Mouse (Mus musculus) midbrain, embryonic 15.5 days (tissue): ENCODE results near the gene Sowahc. TPM values are rescaled to one million over a fixed set of nuclear protein-coding genes. Genes with fewer than 3 reads are reported as not detected.

Experiments used
- ATAC-seq: fragments of 200-750 bp; cut with Nextera tagmentation; replicated peaks from 2 replicates; pipeline ENCODE4 v1.8.0; 2017; ENCODE audit warnings: moderate TSS enrichment
- H3K27ac ChIP-seq: fragments of 300-500 bp; sonication (generic); 2 replicates; pipeline ENCODE4 v1.5.1; 2015; ENCODE audit warnings: mild to moderate bottlenecking, inconsistent platforms
- H3K27me3 ChIP-seq: fragments of 300-500 bp; sonication (generic); replicated peaks from 2 replicates; pipeline ENCODE4 v1.6.1; 2015; ENCODE audit warnings: inconsistent platforms
- H3K36me3 ChIP-seq: fragments of 300-500 bp; sonication (generic); replicated peaks from 2 replicates; pipeline ENCODE4 v1.6.1; 2015; ENCODE audit warnings: inconsistent platforms
- H3K4me1 ChIP-seq: fragments of 300-500 bp; sonication (generic); 2 replicates; pipeline ENCODE4 v1.6.1; 2015; ENCODE audit warnings: inconsistent platforms
- H3K4me2 ChIP-seq: fragments of 300-500 bp; sonication (generic); 2 replicates; pipeline ENCODE4 v1.6.1; 2015; ENCODE audit warnings: inconsistent platforms, mild to moderate bottlenecking, moderate library complexity
- H3K4me3 ChIP-seq: fragments of 300-500 bp; sonication (generic); 2 replicates; pipeline ENCODE4 v1.5.1; 2015; ENCODE audit warnings: mild to moderate bottlenecking, inconsistent platforms
- H3K9ac ChIP-seq: fragments of 300-500 bp; sonication (generic); 2 replicates; pipeline ENCODE4 v1.6.1; 2015; ENCODE audit warnings: mild to moderate bottlenecking, inconsistent platforms
- H3K9me3 ChIP-seq: fragments of 300-500 bp; sonication (generic); 2 replicates; pipeline ENCODE4 v1.6.1; 2016; ENCODE audit warnings: inconsistent platforms
- WGBS: fragments of 180-500 bp; shearing (Covaris S2); methylation state at CpG from one replicate; pipeline ENCODE4 v1.1.7; 2015; ENCODE audit warnings: mixed read lengths; 5-methylcytosine and 5-hydroxymethylcytosine counted together
- polyA plus RNA-seq: library from polyadenylated mRNA; unstranded; fragments of >200 nt; fragmentation: Nextera tagmentation; extraction: Ambion mirVana; gene quantifications from 2 replicates; pipeline ENCODE4 v1.2.1, GENCODE M21; 2015

Sowahc gene
- polyA plus RNA-seq, 1 experiment from 2014 or later = 19.0 TPM

- Histone ChIP-seq H3K36me3 (no peaks in the 10 kb centered on the region), H3K27ac (no peak overlapping the region), H3K4me1 (peaks cover 7% of the 10 kb centered on the region; the same call in 1 of the 2 replicates), H3K27me3 (no peaks in the 10 kb centered on the region), H3K9me3 (no peaks in the 10 kb centered on the region), H3K4me3 (no peak overlapping the region), H3K4me2 (no peak overlapping the region), H3K9ac (no peak overlapping the region)
- ATAC-seq = no peak
- 76% methylated on average over 4 of the region's 4 CpGs for WGBS
These were observed 7.6 kb downstream of the Sowahc start for GRCm38 (mm10) chr10:59229205-59229820.

- Histone ChIP-seq H3K9ac (no peak overlapping the region), H3K9me3 (no peaks in the 10 kb centered on the region), H3K27ac (no peak overlapping the region), H3K36me3 (no peaks in the 10 kb centered on the region), H3K27me3 (no peaks in the 10 kb centered on the region), H3K4me2 (no peak overlapping the region), H3K4me3 (no peak overlapping the region), H3K4me1 (no peaks in the 10 kb centered on the region)
- no peak for ATAC-seq
- WGBS = 89% methylated on average over 2 of the region's 2 CpGs
These were observed 13.5 kb downstream of the Sowahc start for GRCm38 (mm10) chr10:59235227-59235626.

GRCm38 (mm10) chr10:59235847-59236246 is 14.1 kb downstream of the Sowahc start:
- no peaks in the 10 kb centered on the region for H3K9me3 ChIP-seq
- no peak for ATAC-seq
- WGBS = 58% methylated on average over 4 of the region's 4 CpGs

GRCm38 (mm10) chr10:59236486-59236885 is 14.7 kb downstream of the Sowahc start:
- H3K4me2 ChIP-seq = no peak overlapping the region
- WGBS = 87% methylated on average over 6 of the region's 6 CpGs

More at GRCm38 (mm10) chr10:59235847-59236246, 14.1 kb downstream of the Sowahc start:
- no peaks in the 10 kb centered on the region for H3K36me3 ChIP-seq
- H3K4me1 ChIP-seq = no peaks in the 10 kb centered on the region
- H3K27me3 ChIP-seq = no peaks in the 10 kb centered on the region
- H3K9ac ChIP-seq = no peak overlapping the region
- H3K27ac ChIP-seq = no peak overlapping the region
- no peak overlapping the region for H3K4me3 ChIP-seq
- H3K4me2 ChIP-seq = no peak overlapping the region

GRCm38 (mm10) chr10:59237757-59238156 is 16.0 kb downstream of the Sowahc start:
- no peak overlapping the region for H3K9ac ChIP-seq
- H3K4me2 ChIP-seq = no peak overlapping the region
- no peak for ATAC-seq
- H3K36me3 ChIP-seq = no peaks in the 10 kb centered on the region
- no peak overlapping the region for H3K4me3 ChIP-seq
- no peaks in the 10 kb centered on the region for H3K4me1 ChIP-seq
- H3K9me3 ChIP-seq = no peaks in the 10 kb centered on the region
- 57% methylated on average over 3 of the region's 3 CpGs for WGBS
- no peak overlapping the region for H3K27ac ChIP-seq
- H3K27me3 ChIP-seq = no peaks in the 10 kb centered on the region

More at GRCm38 (mm10) chr10:59236486-59236885, 14.7 kb downstream of the Sowahc start:
- ATAC-seq = no peak
- no peaks in the 10 kb centered on the region for H3K9me3 ChIP-seq
- H3K27me3 ChIP-seq = no peaks in the 10 kb centered on the region
- H3K4me3 ChIP-seq = no peak overlapping the region
- no peaks in the 10 kb centered on the region for H3K36me3 ChIP-seq
- no peaks in the 10 kb centered on the region for H3K4me1 ChIP-seq
- no peak overlapping the region for H3K9ac ChIP-seq
- H3K27ac ChIP-seq = no peak overlapping the region

- no peak for ATAC-seq
- no peaks in the 10 kb centered on the region for H3K36me3 ChIP-seq
- WGBS = 62% methylated on average over 3 of the region's 3 CpGs
These were observed 19.4 kb downstream of the Sowahc start for GRCm38 (mm10) chr10:59241141-59241541.

GRCm38 (mm10) chr10:59249531-59249930 is 27.8 kb downstream of the Sowahc start:
- H3K27me3 ChIP-seq = no peaks in the 10 kb centered on the region
- WGBS = 81% methylated on average over 3 of the region's 3 CpGs
- no peaks in the 10 kb centered on the region for H3K36me3 ChIP-seq
- H3K27ac ChIP-seq = no peak overlapping the region
- no peak overlapping the region for H3K4me3 ChIP-seq
- H3K9ac ChIP-seq = no peak overlapping the region
- no peaks in the 10 kb centered on the region for H3K4me1 ChIP-seq
- H3K4me2 ChIP-seq = no peak overlapping the region
- ATAC-seq = no peak
- H3K9me3 ChIP-seq = no peaks in the 10 kb centered on the region

More at GRCm38 (mm10) chr10:59241141-59241541, 19.4 kb downstream of the Sowahc start:
- no peak overlapping the region for H3K4me3 ChIP-seq
- no peaks in the 10 kb centered on the region for H3K9me3 ChIP-seq
- no peak overlapping the region for H3K9ac ChIP-seq
- H3K4me1 ChIP-seq = no peaks in the 10 kb centered on the region
- no peaks in the 10 kb centered on the region for H3K27me3 ChIP-seq
- no peak overlapping the region for H3K4me2 ChIP-seq
- no peak overlapping the region for H3K27ac ChIP-seq

- Histone ChIP-seq H3K9me3 (no peaks in the 10 kb centered on the region), H3K27me3 (no peaks in the 10 kb centered on the region), H3K36me3 (no peaks in the 10 kb centered on the region), H3K4me1 (no peaks in the 10 kb centered on the region), H3K4me3 (no peak overlapping the region), H3K27ac (no peak overlapping the region), H3K4me2 (no peak overlapping the region), H3K9ac (no peak overlapping the region)
- no peak for ATAC-seq
- 92% methylated on average over 2 of the region's 2 CpGs for WGBS
These were observed 28.9 kb downstream of the Sowahc start for GRCm38 (mm10) chr10:59250679-59251078.

GRCm38 (mm10) chr10:59251980-59252379 is 30.2 kb downstream of the Sowahc start:
- H3K9ac ChIP-seq = no peak overlapping the region
- no peak overlapping the region for H3K4me3 ChIP-seq
- no peak for ATAC-seq
- no peaks in the 10 kb centered on the region for H3K9me3 ChIP-seq
- no peaks in the 10 kb centered on the region for H3K27me3 ChIP-seq
- no peak overlapping the region for H3K27ac ChIP-seq
- H3K4me1 ChIP-seq = no peaks in the 10 kb centered on the region
- 79% methylated on average over 2 of the region's 2 CpGs for WGBS
- no peak overlapping the region for H3K4me2 ChIP-seq
- H3K36me3 ChIP-seq = no peaks in the 10 kb centered on the region

GRCm38 (mm10) chr10:59252396-59252795 is 30.6 kb downstream of the Sowahc start:
- H3K4me3 ChIP-seq = no peak overlapping the region
- ATAC-seq = no peak
- no peak overlapping the region for H3K27ac ChIP-seq
- H3K9me3 ChIP-seq = no peaks in the 10 kb centered on the region
- 86% methylated on average over 8 of the region's 8 CpGs for WGBS
- no peak overlapping the region for H3K9ac ChIP-seq
- H3K4me2 ChIP-seq = no peak overlapping the region
- H3K4me1 ChIP-seq = no peaks in the 10 kb centered on the region
- H3K27me3 ChIP-seq = no peaks in the 10 kb centered on the region
- no peaks in the 10 kb centered on the region for H3K36me3 ChIP-seq

GRCm38 (mm10) chr10:59253541-59254079 is 31.9 kb downstream of the Sowahc start:
- ATAC-seq = no peak

GRCm38 (mm10) chr10:59256533-59256932 is 34.8 kb downstream of the Sowahc start:
- no peak overlapping the region for H3K4me3 ChIP-seq
- no peak overlapping the region for H3K27ac ChIP-seq
- H3K9me3 ChIP-seq = no peaks in the 10 kb centered on the region
- no peak overlapping the region for H3K9ac ChIP-seq
- H3K4me1 ChIP-seq = no peaks in the 10 kb centered on the region
- H3K27me3 ChIP-seq = no peaks in the 10 kb centered on the region
- ATAC-seq = no peak
- no peaks in the 10 kb centered on the region for H3K36me3 ChIP-seq
- WGBS = 96% methylated on average over 2 of the region's 2 CpGs
- no peak overlapping the region for H3K4me2 ChIP-seq

More at GRCm38 (mm10) chr10:59253541-59254079, 31.9 kb downstream of the Sowahc start:
- Histone ChIP-seq H3K4me1 (no peaks in the 10 kb centered on the region), H3K9ac (no peak overlapping the region), H3K27ac (no peak overlapping the region), H3K27me3 (no peaks in the 10 kb centered on the region), H3K9me3 (no peaks in the 10 kb centered on the region), H3K4me2 (no peak overlapping the region), H3K36me3 (no peaks in the 10 kb centered on the region), H3K4me3 (no peak overlapping the region)
- WGBS = 70% methylated on average over 8 of the region's 8 CpGs

- Histone ChIP-seq H3K9me3 (no peaks in the 10 kb centered on the region), H3K4me3 (no peak overlapping the region), H3K27ac (no peak overlapping the region), H3K9ac (no peak overlapping the region), H3K36me3 (no peaks in the 10 kb centered on the region), H3K4me2 (no peak overlapping the region), H3K27me3 (no peaks in the 10 kb centered on the region), H3K4me1 (no peaks in the 10 kb centered on the region)
- no peak for ATAC-seq
- WGBS = 82% methylated on average over 6 of the region's 6 CpGs
These were observed 37.8 kb downstream of the Sowahc start for GRCm38 (mm10) chr10:59259572-59259971.
